Mouse (Mus musculus): ENCODE data around the gene A930018P22Rik. TPM values are rescaled to one million over a fixed set of nuclear protein-coding genes. Genes with fewer than 3 reads are reported as not detected.

A930018P22Rik gene
- polyA plus RNA-seq, 1 experiment from 2014 or later: not detected

DNA sequence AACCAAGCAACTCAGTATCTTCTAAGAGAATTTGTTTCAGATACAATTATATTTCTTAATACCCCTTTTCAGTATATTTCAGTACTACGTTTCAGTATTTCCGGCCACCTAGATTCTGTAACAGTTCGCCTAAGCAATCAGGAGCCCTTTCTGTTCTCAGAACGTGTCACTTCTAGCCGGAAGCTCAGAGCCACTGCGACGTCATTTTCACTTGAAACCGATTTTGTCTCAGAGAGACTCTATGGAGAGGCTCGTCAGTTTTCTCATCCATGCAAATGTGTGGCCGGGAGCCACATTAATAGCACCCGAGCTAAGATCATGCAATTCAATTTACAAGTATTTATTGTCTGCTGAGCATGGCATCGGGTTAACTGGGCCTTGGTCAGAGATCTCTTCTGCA lies 21.4 kb downstream of the A930018P22Rik start:
- Histone ChIP-seq H3K4me1 (replicated peaks; ENCODE audit: control insufficient read depth, insufficient read depth, low read length) (no peaks in the 10 kb centered on the region), H3K36me3 (replicated peaks; ENCODE audit: control insufficient read depth, insufficient read depth) (peaks cover 6% of the 10 kb centered on the region), H3K27ac (no peak overlapping the region), H3K27me3 (ENCODE audit: control insufficient read depth, insufficient read depth, low read length) (no peaks in the 10 kb centered on the region), H3K9ac (no peak overlapping the region), H3K9me3 (ENCODE audit: control insufficient read depth, low read length) (no peaks in the 10 kb centered on the region), H3K4me3 (replicated peaks; ENCODE audit: low read length) (no peak overlapping the region), H3K4me2 (replicated peaks) (no peak overlapping the region)
- DNase-seq (ENCODE audit: low spot score) (no peak), ATAC-seq (ENCODE audit: low FRiP score) (no peak)
- 90% methylated on average over 12 of the region's 12 CpGs for WGBS

DNA sequence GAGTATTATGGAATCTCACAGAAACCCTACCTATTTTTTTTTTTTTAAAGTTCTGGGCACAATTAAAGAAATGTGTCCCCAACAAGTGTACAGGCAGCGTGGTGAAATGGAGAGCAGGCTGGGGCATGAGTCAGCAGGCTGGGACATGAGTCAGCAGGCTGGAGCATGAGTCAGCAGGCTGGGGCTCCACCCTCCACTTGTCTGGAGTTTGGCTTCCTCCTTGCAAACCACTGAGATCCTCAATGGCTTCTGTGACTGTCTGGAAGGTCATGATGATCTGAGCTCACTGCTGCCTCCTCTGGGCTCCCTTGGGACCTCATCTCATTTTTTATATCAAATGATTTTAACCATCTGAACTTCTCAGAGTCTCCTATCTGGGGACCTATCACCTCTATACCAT lies 23.4 kb downstream of the A930018P22Rik start:
- WGBS: 79% methylated on average over 1 of the region's 1 CpGs
- H3K4me2 ChIP-seq (replicated peaks): no peak overlapping the region
- H3K4me3 ChIP-seq (replicated peaks; ENCODE audit: low read length): no peak overlapping the region
- H3K9ac ChIP-seq: no peak overlapping the region
- ATAC-seq (ENCODE audit: low FRiP score): no peak
- H3K9me3 ChIP-seq (ENCODE audit: control insufficient read depth, low read length): no peaks in the 10 kb centered on the region
- H3K36me3 ChIP-seq (replicated peaks; ENCODE audit: control insufficient read depth, insufficient read depth): peaks cover 6% of the 10 kb centered on the region
- no peaks in the 10 kb centered on the region for H3K27me3 ChIP-seq (ENCODE audit: control insufficient read depth, insufficient read depth, low read length)
- H3K27ac ChIP-seq: no peak overlapping the region
- no peaks in the 10 kb centered on the region for H3K4me1 ChIP-seq (replicated peaks; ENCODE audit: control insufficient read depth, insufficient read depth, low read length)
- DNase-seq (ENCODE audit: low spot score): no peak

DNA sequence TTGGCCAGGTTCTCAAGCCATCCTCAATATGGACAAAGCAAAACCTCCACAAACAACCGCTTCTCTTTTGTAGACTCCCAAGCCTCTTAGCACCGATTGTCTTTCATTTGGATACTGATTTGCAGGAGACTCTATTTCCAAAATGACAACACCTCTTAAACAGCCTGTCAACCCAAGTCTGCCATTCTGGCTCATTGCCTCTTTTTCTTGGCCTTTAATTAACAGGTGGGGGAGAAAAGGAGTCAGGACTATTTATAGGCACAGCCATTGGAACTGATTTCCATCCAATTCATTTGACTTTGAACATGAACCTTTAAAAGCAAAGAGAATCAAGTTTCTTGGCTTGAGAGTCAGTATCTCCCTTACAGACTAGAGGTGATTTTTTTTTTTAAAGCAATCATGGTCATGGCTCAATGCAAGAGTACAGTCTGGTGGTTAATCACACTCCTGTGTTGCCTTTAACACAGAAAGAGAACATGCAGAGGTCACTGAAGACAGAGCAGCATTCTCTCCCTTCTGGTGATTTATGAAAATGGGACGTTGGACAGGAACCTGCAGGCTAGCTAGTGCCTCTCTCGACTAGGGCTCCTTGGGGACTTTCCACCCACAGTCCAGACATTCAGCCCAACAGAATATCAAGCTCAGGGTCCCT lies 25.5 kb downstream of the A930018P22Rik start:
- Histone ChIP-seq H3K27ac (no peak overlapping the region), H3K36me3 (replicated peaks; ENCODE audit: control insufficient read depth, insufficient read depth) (peaks cover 25% of the 10 kb centered on the region), H3K4me3 (replicated peaks; ENCODE audit: low read length) (no peak overlapping the region), H3K4me2 (replicated peaks) (no peak overlapping the region), H3K9me3 (ENCODE audit: control insufficient read depth, low read length) (no peaks in the 10 kb centered on the region), H3K9ac (no peak overlapping the region), H3K27me3 (ENCODE audit: control insufficient read depth, insufficient read depth, low read length) (no peaks in the 10 kb centered on the region), H3K4me1 (replicated peaks; ENCODE audit: control insufficient read depth, insufficient read depth, low read length) (no peaks in the 10 kb centered on the region)
- no peak for DNase-seq (ENCODE audit: low spot score)
- no peak for ATAC-seq (ENCODE audit: low FRiP score)
- 74% methylated on average over 4 of the region's 4 CpGs for WGBS

DNA sequence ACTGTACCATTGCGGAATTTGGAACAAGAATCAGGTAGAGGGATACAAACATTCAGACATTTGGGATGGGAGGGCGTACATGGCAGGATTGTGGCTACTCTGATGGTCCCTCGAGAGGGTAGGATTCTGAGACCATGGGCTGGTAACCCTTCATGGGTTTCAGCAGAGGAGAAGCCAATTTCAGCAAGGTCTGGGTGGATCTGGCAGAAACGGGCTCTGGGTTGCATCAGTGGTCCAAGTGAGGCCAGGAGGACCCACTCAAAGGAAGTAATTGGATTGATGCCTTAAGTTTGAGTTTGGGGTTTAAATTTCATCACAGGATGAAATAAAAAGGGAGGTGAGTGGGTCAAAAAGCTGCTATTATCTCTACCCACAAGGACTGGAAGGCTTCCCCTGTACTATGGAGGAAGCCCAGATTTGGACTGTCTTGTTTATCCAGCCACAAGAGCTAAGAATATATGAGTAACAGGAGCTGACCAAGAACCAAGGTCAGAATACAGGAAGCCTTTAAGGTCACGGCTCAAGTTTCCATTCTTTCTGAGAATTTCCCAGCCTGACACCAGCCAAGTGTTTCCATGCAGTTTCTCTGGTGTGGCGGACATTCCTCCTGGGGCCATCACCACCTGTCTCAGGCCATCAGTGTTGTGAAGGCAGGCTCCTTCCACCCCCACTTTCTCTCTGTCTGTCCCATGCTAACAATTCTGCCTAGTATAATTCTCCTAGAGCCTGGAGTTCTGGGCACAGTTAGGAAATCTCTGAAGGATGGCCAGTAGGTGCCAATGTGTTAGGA lies 28.2 kb downstream of the A930018P22Rik start:
- H3K4me2 ChIP-seq (replicated peaks): no peak overlapping the region
- no peaks in the 10 kb centered on the region for H3K27me3 ChIP-seq (ENCODE audit: control insufficient read depth, insufficient read depth, low read length)
- H3K4me3 ChIP-seq (replicated peaks; ENCODE audit: low read length): no peak overlapping the region
- DNase-seq (ENCODE audit: low spot score): no peak
- no peak overlapping the region for H3K9ac ChIP-seq
- peaks cover 26% of the 10 kb centered on the region for H3K36me3 ChIP-seq (replicated peaks; ENCODE audit: control insufficient read depth, insufficient read depth)
- H3K4me1 ChIP-seq (replicated peaks; ENCODE audit: control insufficient read depth, insufficient read depth, low read length): no peaks in the 10 kb centered on the region
- WGBS: 91% methylated on average over 6 of the region's 6 CpGs
- ATAC-seq (ENCODE audit: low FRiP score): no peak
- no peaks in the 10 kb centered on the region for H3K9me3 ChIP-seq (ENCODE audit: control insufficient read depth, low read length)
- H3K27ac ChIP-seq: no peak overlapping the region

DNA sequence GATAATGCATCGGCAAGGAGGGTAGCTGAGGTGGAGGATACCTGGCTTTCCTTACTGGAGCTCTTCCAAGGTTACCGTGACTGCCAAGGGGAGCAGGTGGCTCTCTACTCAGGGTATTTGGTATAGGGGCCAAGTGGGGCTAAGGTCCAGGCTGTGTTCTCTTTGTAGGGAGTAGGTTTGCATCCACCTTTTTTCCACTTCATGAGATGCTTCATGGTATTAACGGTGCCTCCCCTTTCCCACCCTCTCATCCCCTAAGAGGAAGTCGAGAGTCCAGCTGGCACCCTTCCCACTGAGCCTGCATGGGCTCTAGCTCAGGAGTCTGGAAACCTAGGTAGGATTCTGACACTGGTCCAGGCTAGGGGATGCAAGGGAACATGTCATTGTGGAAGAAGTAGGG lies 30.8 kb downstream of the A930018P22Rik start:
- 75% methylated on average over 4 of the region's 4 CpGs for WGBS
- DNase-seq (ENCODE audit: low spot score) (no peak), ATAC-seq (ENCODE audit: low FRiP score) (no peak)
- no peaks in the 10 kb centered on the region for H3K4me1 ChIP-seq (replicated peaks; ENCODE audit: control insufficient read depth, insufficient read depth, low read length)
- no peak overlapping the region for H3K4me2 ChIP-seq (replicated peaks)
- no peaks in the 10 kb centered on the region for H3K27me3 ChIP-seq (ENCODE audit: control insufficient read depth, insufficient read depth, low read length)
- H3K4me3 ChIP-seq (replicated peaks; ENCODE audit: low read length): no peak overlapping the region
- H3K27ac ChIP-seq: no peak overlapping the region
- H3K9ac ChIP-seq: no peak overlapping the region
- H3K36me3 ChIP-seq (replicated peaks; ENCODE audit: control insufficient read depth, insufficient read depth): peaks cover 20% of the 10 kb centered on the region
- no peaks in the 10 kb centered on the region for H3K9me3 ChIP-seq (ENCODE audit: control insufficient read depth, low read length)

DNA sequence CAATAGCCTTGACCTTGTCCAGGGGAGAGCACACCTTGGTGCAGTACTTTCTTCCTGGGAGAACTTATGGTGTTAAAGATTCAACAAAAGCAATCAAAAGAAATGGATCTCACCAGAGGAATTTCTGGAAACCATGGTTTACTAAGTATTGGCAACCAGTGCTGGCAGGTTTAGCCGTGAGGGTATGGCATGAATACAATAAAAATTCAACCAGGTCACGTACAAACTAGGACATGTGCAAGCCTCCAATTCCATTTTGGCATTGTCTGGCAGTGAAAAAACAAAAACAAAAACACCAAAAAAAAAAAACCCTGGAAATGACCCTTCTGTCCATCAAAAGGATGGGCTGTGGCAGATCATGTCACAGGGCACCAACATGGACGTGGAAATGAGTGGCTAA lies 31.3 kb downstream of the A930018P22Rik start:
- Histone ChIP-seq H3K27me3 (ENCODE audit: control insufficient read depth, insufficient read depth, low read length) (no peaks in the 10 kb centered on the region), H3K4me3 (replicated peaks; ENCODE audit: low read length) (no peak overlapping the region), H3K27ac (no peak overlapping the region), H3K36me3 (replicated peaks; ENCODE audit: control insufficient read depth, insufficient read depth) (peaks cover 20% of the 10 kb centered on the region), H3K4me1 (replicated peaks; ENCODE audit: control insufficient read depth, insufficient read depth, low read length) (no peaks in the 10 kb centered on the region), H3K9ac (no peak overlapping the region), H3K9me3 (ENCODE audit: control insufficient read depth, low read length) (no peaks in the 10 kb centered on the region), H3K4me2 (replicated peaks) (no peak overlapping the region)
- ATAC-seq (ENCODE audit: low FRiP score) (no peak), DNase-seq (ENCODE audit: low spot score) (no peak)
- WGBS: 84% methylated on average over 3 of the region's 3 CpGs

DNA sequence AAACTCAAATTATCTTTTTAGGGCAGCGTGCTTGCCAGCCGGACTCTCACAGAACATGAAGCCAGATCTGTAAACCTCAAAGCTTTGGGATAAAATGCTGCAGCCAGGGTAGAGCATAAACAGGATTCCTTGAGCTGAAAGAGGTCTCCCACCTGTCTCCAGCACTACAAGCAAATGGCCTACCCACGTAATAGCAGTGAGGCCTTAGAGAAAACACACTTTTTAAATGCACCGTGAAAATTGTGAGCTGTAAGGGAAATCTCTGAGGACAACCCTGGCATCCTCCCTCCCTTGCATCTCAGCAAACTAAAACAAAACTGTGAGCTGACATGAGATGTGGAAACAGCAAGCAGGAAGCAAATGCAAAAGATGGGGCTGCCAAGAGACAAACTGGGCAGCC lies 35.3 kb downstream of the A930018P22Rik start:
- ATAC-seq (ENCODE audit: low FRiP score) (no peak), DNase-seq (ENCODE audit: low spot score) (no peak)
- Histone ChIP-seq H3K9me3 (ENCODE audit: control insufficient read depth, low read length) (no peaks in the 10 kb centered on the region), H3K36me3 (replicated peaks; ENCODE audit: control insufficient read depth, insufficient read depth) (peaks cover 5% of the 10 kb centered on the region), H3K27ac (no peak overlapping the region), H3K4me3 (replicated peaks; ENCODE audit: low read length) (no peak overlapping the region), H3K27me3 (ENCODE audit: control insufficient read depth, insufficient read depth, low read length) (no peaks in the 10 kb centered on the region), H3K4me1 (replicated peaks; ENCODE audit: control insufficient read depth, insufficient read depth, low read length) (no peaks in the 10 kb centered on the region), H3K9ac (no peak overlapping the region), H3K4me2 (replicated peaks) (no peak overlapping the region)
- WGBS: 78% methylated on average over 4 of the region's 4 CpGs

DNA sequence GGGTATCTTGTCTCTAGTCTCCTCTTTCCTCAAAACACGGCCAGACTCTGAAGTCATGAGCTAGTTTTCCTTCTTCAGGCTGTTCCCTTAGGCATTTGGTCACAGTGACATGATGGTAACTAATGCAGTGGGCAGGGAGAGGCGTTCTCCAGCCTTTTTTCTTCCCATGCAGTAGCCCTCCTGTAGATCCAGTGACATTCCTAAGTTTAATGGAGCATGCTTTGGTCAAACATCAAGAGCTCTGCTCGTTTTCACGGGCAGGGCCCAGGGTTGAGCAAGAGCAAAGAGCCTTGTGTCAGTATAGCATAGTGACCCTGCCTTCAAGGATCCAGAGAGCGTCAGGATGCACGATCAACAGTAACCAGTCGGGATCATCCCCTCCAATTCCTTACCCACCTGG lies 40.8 kb downstream of the A930018P22Rik start:
- Histone ChIP-seq H3K27me3 (ENCODE audit: control insufficient read depth, insufficient read depth, low read length) (no peaks in the 10 kb centered on the region), H3K9ac (no peak overlapping the region), H3K27ac (no peak overlapping the region), H3K4me3 (replicated peaks; ENCODE audit: low read length) (no peak overlapping the region), H3K4me1 (replicated peaks; ENCODE audit: control insufficient read depth, insufficient read depth, low read length) (peaks cover 8% of the 10 kb centered on the region; the same call in 1 of the 2 replicates), H3K36me3 (replicated peaks; ENCODE audit: control insufficient read depth, insufficient read depth) (peaks cover 19% of the 10 kb centered on the region), H3K9me3 (ENCODE audit: control insufficient read depth, low read length) (no peaks in the 10 kb centered on the region), H3K4me2 (replicated peaks) (no peak overlapping the region)
- DNase-seq (ENCODE audit: low spot score) (no peak), ATAC-seq (ENCODE audit: low FRiP score) (no peak)
- 82% methylated on average over 7 of the region's 7 CpGs for WGBS

DNA sequence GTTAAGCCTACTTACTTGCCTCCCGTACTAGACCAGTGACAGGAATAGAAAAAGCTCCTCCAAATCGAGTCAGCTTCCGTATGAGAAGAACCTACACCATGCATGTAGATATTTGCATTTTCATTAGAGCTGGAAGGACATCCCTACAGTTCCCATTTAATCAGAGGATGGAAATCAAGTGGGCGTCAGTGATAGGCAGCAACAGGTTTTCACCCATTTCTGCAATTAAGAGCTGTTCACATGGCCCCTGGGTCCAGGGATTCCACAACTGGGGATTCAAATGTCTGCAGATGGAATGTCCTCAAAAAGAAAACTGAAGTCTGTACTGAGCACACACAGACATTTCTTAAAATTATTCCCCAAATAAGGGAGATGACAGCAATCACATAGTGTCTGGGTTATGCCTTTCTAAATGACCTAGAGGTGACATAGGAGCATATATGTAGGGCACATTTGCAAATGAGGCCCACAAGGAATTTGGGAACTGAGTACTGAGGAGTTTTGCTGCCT lies 41.5 kb downstream of the A930018P22Rik start:
- WGBS: 93% methylated on average over 4 of the region's 4 CpGs
- Histone ChIP-seq H3K27me3 (ENCODE audit: control insufficient read depth, insufficient read depth, low read length) (no peaks in the 10 kb centered on the region), H3K4me2 (replicated peaks) (no peak overlapping the region), H3K27ac (no peak overlapping the region), H3K36me3 (replicated peaks; ENCODE audit: control insufficient read depth, insufficient read depth) (peaks cover 19% of the 10 kb centered on the region), H3K9ac (no peak overlapping the region), H3K4me3 (replicated peaks; ENCODE audit: low read length) (no peak overlapping the region), H3K4me1 (replicated peaks; ENCODE audit: control insufficient read depth, insufficient read depth, low read length) (peaks cover 8% of the 10 kb centered on the region; the same call in 1 of the 2 replicates), H3K9me3 (ENCODE audit: control insufficient read depth, low read length) (no peaks in the 10 kb centered on the region)
- DNase-seq (ENCODE audit: low spot score): no peak
- no peak for ATAC-seq (ENCODE audit: low FRiP score)
